Mouse (Mus musculus) intestine, embryonic 16.5 days (tissue): ENCODE data around the gene Cers6. TPM values are rescaled to one million over a fixed set of nuclear protein-coding genes. Genes with fewer than 3 reads are reported as not detected.

Experiments used
- ATAC-seq: fragments of 200-750 bp; cut with Nextera tagmentation; 2 replicates; pipeline ENCODE4 v1.8.0; 2017; ENCODE audit warnings: moderate TSS enrichment, moderate library complexity
- H3K27ac ChIP-seq: fragments of 300-500 bp; sonication (generic); 2 replicates; pipeline ENCODE4 v1.5.1; 2014; ENCODE audit warnings: mild to moderate bottlenecking, low read length
- H3K27me3 ChIP-seq: fragments of 300-500 bp; sonication (generic); replicated peaks from 2 replicates; pipeline ENCODE4 v1.6.1; 2014; ENCODE audit warnings: low read length, control low read depth, mixed read lengths; ENCODE audit not compliant: control insufficient read depth, insufficient read depth
- H3K36me3 ChIP-seq: fragments of 300-500 bp; sonication (generic); 2 replicates; pipeline ENCODE4 v1.6.1; 2014; ENCODE audit warnings: low read length, control low read depth; ENCODE audit not compliant: control insufficient read depth, insufficient read depth
- H3K4me1 ChIP-seq: fragments of 300-500 bp; sonication (generic); 2 replicates; pipeline ENCODE4 v1.6.1; 2014; ENCODE audit warnings: low read length, control low read depth, mixed read lengths; ENCODE audit not compliant: control insufficient read depth, insufficient read depth
- H3K4me2 ChIP-seq: fragments of 300-500 bp; sonication (generic); 2 replicates; pipeline ENCODE4 v1.6.1; 2014; ENCODE audit warnings: low read depth, low read length, control low read depth
- H3K4me3 ChIP-seq: fragments of 300-500 bp; sonication (generic); 2 replicates; pipeline ENCODE4 v1.5.1; 2014; ENCODE audit warnings: mild to moderate bottlenecking, low read length
- H3K9ac ChIP-seq: fragments of 300-500 bp; sonication (generic); 2 replicates; pipeline ENCODE4 v1.6.1; 2014; ENCODE audit warnings: low read depth, low read length
- H3K9me3 ChIP-seq: fragments of 300-500 bp; sonication (generic); 2 replicates; pipeline ENCODE4 v1.6.1; 2016; ENCODE audit warnings: low read length, control low read depth; ENCODE audit not compliant: control insufficient read depth
- WGBS: fragments of 180-500 bp; shearing (Covaris S2); extraction: QIAGEN DNeasy Blood & Tissue Kit; methylation state at CpG from one replicate; pipeline ENCODE4 v1.1.7; 2014; 5-methylcytosine and 5-hydroxymethylcytosine counted together
- polyA plus RNA-seq: library from polyadenylated mRNA; unstranded; fragments of >200 nt; fragmentation: Nextera tagmentation; extraction: Ambion mirVana; gene quantifications from 2 replicates; pipeline ENCODE4 v1.2.1, GENCODE M21; 2015

Gene Cers6
- polyA plus RNA-seq, 1 experiment from 2014 or later: 39.6 TPM

GRCm38 (mm10) chr2:68960060-68960459 lies 98.8 kb downstream of the Cers6 start:
- H3K4me2 ChIP-seq: no peak overlapping the region
- no peak overlapping the region for H3K27ac ChIP-seq
- 0 out of 2 replicates have a peak, but pooled peaks cover 4% of the 10 kb centered on the region for H3K4me1 ChIP-seq
- no peaks in the 10 kb centered on the region for H3K36me3 ChIP-seq
- no peak overlapping the region for H3K4me3 ChIP-seq
- no peak overlapping the region for H3K9ac ChIP-seq
- ATAC-seq: no peak
- 80% methylated on average over 5 of the region's 5 CpGs for WGBS
- H3K9me3 ChIP-seq: no peaks in the 10 kb centered on the region
- H3K27me3 ChIP-seq: no peaks in the 10 kb centered on the region

- 88% methylated on average over 10 of the region's 10 CpGs for WGBS
- Histone ChIP-seq H3K9me3 (no peaks in the 10 kb centered on the region), H3K4me2 (no peak overlapping the region), H3K27me3 (no peaks in the 10 kb centered on the region), H3K9ac (no peak overlapping the region), H3K4me1 (0 out of 2 replicates have a peak, but pooled peaks cover 4% of the 10 kb centered on the region), H3K36me3 (no peaks in the 10 kb centered on the region), H3K27ac (no peak overlapping the region), H3K4me3 (no peak overlapping the region)
- no peak for ATAC-seq
Observed at GRCm38 (mm10) chr2:68960620-68961019, 99.4 kb downstream of the Cers6 start.

GRCm38 (mm10) chr2:68966360-68966759 lies 105.1 kb downstream of the Cers6 start:
- no peak overlapping the region for H3K4me2 ChIP-seq
- ATAC-seq: no peak

GRCm38 (mm10) chr2:68968028-68968427 lies 106.8 kb downstream of the Cers6 start:
- Histone ChIP-seq H3K4me3 (no peak overlapping the region), H3K9ac (no peak overlapping the region), H3K27me3 (no peaks in the 10 kb centered on the region), H3K4me1 (no peaks in the 10 kb centered on the region), H3K27ac (no peak overlapping the region), H3K4me2 (no peak overlapping the region), H3K9me3 (peaks cover 5% of the 10 kb centered on the region; the same call in 1 of the 2 replicates), H3K36me3 (peaks cover 6% of the 10 kb centered on the region)
- 86% methylated on average over 8 of the region's 8 CpGs for whole genome bisulfite sequencing
- no peak for ATAC-seq

More at GRCm38 (mm10) chr2:68966360-68966759, 105.1 kb downstream of the Cers6 start:
- peaks cover 5% of the 10 kb centered on the region; the same call in 1 of the 2 replicates for H3K9me3 ChIP-seq
- H3K4me3 ChIP-seq: no peak overlapping the region
- H3K27me3 ChIP-seq: no peaks in the 10 kb centered on the region
- no peak overlapping the region for H3K9ac ChIP-seq
- peaks cover 6% of the 10 kb centered on the region for H3K36me3 ChIP-seq
- WGBS: 69% methylated on average over 1 of the region's 1 CpGs
- H3K27ac ChIP-seq: no peak overlapping the region
- H3K4me1 ChIP-seq: no peaks in the 10 kb centered on the region

GRCm38 (mm10) chr2:68971840-68972239 lies 110.6 kb downstream of the Cers6 start:
- Histone ChIP-seq H3K9me3 (peaks cover 5% of the 10 kb centered on the region; the same call in 1 of the 2 replicates), H3K9ac (no peak overlapping the region), H3K36me3 (peaks cover 6% of the 10 kb centered on the region), H3K4me3 (no peak overlapping the region), H3K27ac (no peak overlapping the region), H3K4me1 (no peaks in the 10 kb centered on the region), H3K27me3 (no peaks in the 10 kb centered on the region), H3K4me2 (no peak overlapping the region)
- no peak for ATAC-seq
- 94% methylated on average over 5 of the region's 5 CpGs for WGBS

- Histone ChIP-seq H3K4me2 (no peak overlapping the region), H3K9me3 (peaks cover 5% of the 10 kb centered on the region; the same call in 1 of the 2 replicates), H3K4me3 (no peak overlapping the region), H3K9ac (no peak overlapping the region), H3K27me3 (no peaks in the 10 kb centered on the region), H3K4me1 (peaks cover 7% of the 10 kb centered on the region), H3K36me3 (peaks cover 6% of the 10 kb centered on the region), H3K27ac (no peak overlapping the region)
- WGBS: 79% methylated on average over 2 of the region's 2 CpGs
- no peak for ATAC-seq
Observed at GRCm38 (mm10) chr2:68973753-68974152, 112.5 kb downstream of the Cers6 start.

- no peak overlapping the region for H3K4me2 ChIP-seq
- H3K27me3 ChIP-seq: no peaks in the 10 kb centered on the region
- no peak overlapping the region for H3K27ac ChIP-seq
- WGBS: 88% methylated on average over 6 of the region's 6 CpGs
- H3K36me3 ChIP-seq: no peaks in the 10 kb centered on the region
- H3K9me3 ChIP-seq: no peaks in the 10 kb centered on the region
- H3K9ac ChIP-seq: no peak overlapping the region
- H3K4me1 ChIP-seq: peaks cover 10% of the 10 kb centered on the region
- no peak overlapping the region for H3K4me3 ChIP-seq
- no peak for ATAC-seq
Observed at GRCm38 (mm10) chr2:68975286-68975685, 114.0 kb downstream of the Cers6 start.

- WGBS: 77% methylated on average over 6 of the region's 6 CpGs
- Histone ChIP-seq H3K9ac (no peak overlapping the region), H3K4me3 (no peak overlapping the region), H3K36me3 (no peaks in the 10 kb centered on the region), H3K4me2 (no peak overlapping the region), H3K27ac (no peak overlapping the region), H3K27me3 (no peaks in the 10 kb centered on the region), H3K4me1 (peaks cover 12% of the 10 kb centered on the region), H3K9me3 (no peaks in the 10 kb centered on the region)
- ATAC-seq: no peak
Observed at GRCm38 (mm10) chr2:68975780-68976179, 114.5 kb downstream of the Cers6 start.

GRCm38 (mm10) chr2:68978244-68978643 lies 117.0 kb downstream of the Cers6 start:
- Histone ChIP-seq H3K27ac (peak overlapping the region; percentile 51; the same call in 1 of the 2 replicates), H3K4me2 (no peak overlapping the region), H3K4me1 (peaks cover 22% of the 10 kb centered on the region), H3K4me3 (no peak overlapping the region), H3K9ac (no peak overlapping the region), H3K27me3 (no peaks in the 10 kb centered on the region), H3K9me3 (no peaks in the 10 kb centered on the region), H3K36me3 (no peaks in the 10 kb centered on the region)
- WGBS: 56% methylated on average over 9 of the region's 9 CpGs
- ATAC-seq: no peak
